Mouse (Mus musculus) heart, embryonic 11.5 days (tissue): ENCODE results near the gene Samd8. TPM values are rescaled to one million over a fixed set of nuclear protein-coding genes. Genes with fewer than 3 reads are reported as not detected.

Experiments used
- ATAC-seq: fragments of 200-750 bp; cut with Nextera tagmentation; replicated peaks from 2 replicates; pipeline ENCODE4 v1.8.0; 2017; ENCODE audit warnings: moderate library complexity; ENCODE audit not compliant: insufficient number of reproducible peaks, low FRiP score, low TSS enrichment
- H3K27ac ChIP-seq: fragments of 300-500 bp; sonication (generic); 2 replicates; pipeline ENCODE4 v1.5.1; 2014; ENCODE audit warnings: mild to moderate bottlenecking, low read depth, low read length
- H3K27me3 ChIP-seq: fragments of 300-500 bp; sonication (generic); 2 replicates; pipeline ENCODE4 v1.6.1; 2014; ENCODE audit warnings: mild to moderate bottlenecking, low read length, mixed read lengths; ENCODE audit not compliant: control insufficient read depth, insufficient read depth
- H3K36me3 ChIP-seq: fragments of 300-500 bp; sonication (generic); 2 replicates; pipeline ENCODE4 v1.6.1; 2014; ENCODE audit warnings: mild to moderate bottlenecking, low read length, moderate library complexity, mixed read lengths; ENCODE audit not compliant: control insufficient read depth, insufficient read depth
- H3K4me1 ChIP-seq: fragments of 300-500 bp; sonication (generic); 2 replicates; pipeline ENCODE4 v1.6.1; 2014; ENCODE audit warnings: low read length; ENCODE audit not compliant: control insufficient read depth, insufficient read depth
- H3K4me2 ChIP-seq: fragments of 300-500 bp; sonication (generic); 2 replicates; pipeline ENCODE4 v1.6.1; 2014; ENCODE audit warnings: mild to moderate bottlenecking, moderate library complexity
- H3K4me3 ChIP-seq: fragments of 300-500 bp; sonication (generic); 2 replicates; pipeline ENCODE4 v1.5.1; 2014; ENCODE audit warnings: low read depth, low read length
- H3K9ac ChIP-seq: fragments of 300-500 bp; sonication (generic); 2 replicates; pipeline ENCODE4 v1.6.1; 2014; ENCODE audit warnings: mild to moderate bottlenecking, low read depth, low read length, moderate library complexity
- H3K9me3 ChIP-seq: fragments of 300-500 bp; sonication (generic); replicated peaks from 2 replicates; pipeline ENCODE4 v1.6.1; 2016; ENCODE audit warnings: low read length; ENCODE audit not compliant: control insufficient read depth
- WGBS: fragments of 180-500 bp; shearing (Covaris S2); extraction: QIAGEN DNeasy Blood & Tissue Kit; methylation state at CpG from one replicate; pipeline ENCODE4 v1.1.7; 2014; ENCODE audit not compliant: insufficient replicate concordance; 5-methylcytosine and 5-hydroxymethylcytosine counted together
- polyA plus RNA-seq: library from polyadenylated mRNA; unstranded; fragments of >200 nt; fragmentation: Nextera tagmentation; extraction: Ambion mirVana; gene quantifications from 2 replicates; pipeline ENCODE4 v1.2.1, GENCODE M21; 2014

Samd8 gene
- polyA plus RNA-seq, 1 experiment from 2014 or later, result 10.8 TPM

GRCm38 (mm10) chr14:21719646-21720383, 30.5 kb upstream of the Samd8 start:
- Histone ChIP-seq H3K9me3 (no peaks in the 10 kb centered on the region), H3K36me3 (no peaks in the 10 kb centered on the region), H3K9ac (no peak overlapping the region), H3K4me2 (peak overlapping the region; percentile 38), H3K27me3 (no peaks in the 10 kb centered on the region), H3K4me1 (peaks cover 11% of the 10 kb centered on the region), H3K27ac (peak overlapping the region; percentile 11), H3K4me3 (no peak overlapping the region)
- WGBS, result 10% methylated on average over 17 of the region's 17 CpGs
- peak; percentile 47; the same call in 1 of the 2 replicates for ATAC-seq

GRCm38 (mm10) chr14:21720430-21721205, 29.7 kb upstream of the Samd8 start:
- Histone ChIP-seq H3K36me3 (no peaks in the 10 kb centered on the region), H3K9ac (no peak overlapping the region), H3K9me3 (no peaks in the 10 kb centered on the region), H3K4me2 (no peak overlapping the region), H3K4me3 (no peak overlapping the region), H3K27me3 (no peaks in the 10 kb centered on the region), H3K27ac (peak overlapping the region; percentile 11; the same call in 1 of the 2 replicates), H3K4me1 (peaks cover 11% of the 10 kb centered on the region)
- ATAC-seq, result no peak
- WGBS, result 51% methylated on average over 4 of the region's 4 CpGs

DNA sequence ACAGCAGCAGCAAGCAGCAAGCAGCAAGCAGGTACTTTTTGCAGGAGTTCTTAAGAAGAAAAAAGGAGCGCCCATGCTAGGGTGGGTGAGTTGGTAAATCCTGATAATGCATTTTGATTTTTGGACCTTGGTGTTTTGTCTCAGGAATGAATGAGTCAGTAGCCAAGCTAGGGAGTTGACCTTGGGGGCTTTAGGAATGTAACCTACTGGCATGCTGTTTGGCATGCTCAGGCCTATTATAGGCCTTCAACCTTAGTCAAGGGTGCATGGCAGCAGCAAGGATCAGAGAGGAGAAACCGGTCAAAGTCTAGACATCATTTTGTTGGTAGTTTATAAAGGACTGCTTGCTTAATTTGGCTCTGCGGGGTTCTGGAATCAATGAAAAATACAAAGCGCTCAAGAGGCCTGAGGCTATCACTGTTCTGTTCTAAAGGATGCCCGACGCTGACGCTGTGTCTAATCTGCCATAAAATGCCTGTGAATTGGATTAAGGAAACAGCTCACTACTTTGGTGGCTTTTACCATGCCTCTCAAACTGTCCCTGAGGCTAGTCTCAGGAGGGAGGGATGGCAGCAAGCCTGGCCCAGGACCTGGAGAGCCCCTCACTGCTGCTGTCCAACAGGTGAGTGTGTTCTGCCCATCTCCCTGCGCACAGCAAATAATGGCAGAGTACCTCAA, 28.2 kb upstream of the Samd8 start:
- H3K4me2 ChIP-seq, result no peak overlapping the region
- peaks cover 11% of the 10 kb centered on the region for H3K4me1 ChIP-seq
- no peak overlapping the region for H3K27ac ChIP-seq
- H3K9me3 ChIP-seq, result no peaks in the 10 kb centered on the region
- no peaks in the 10 kb centered on the region for H3K27me3 ChIP-seq
- WGBS, result 83% methylated on average over 8 of the region's 8 CpGs
- H3K4me3 ChIP-seq, result no peak overlapping the region
- no peak overlapping the region for H3K9ac ChIP-seq
- ATAC-seq, result no peak
- H3K36me3 ChIP-seq, result no peaks in the 10 kb centered on the region

- H3K4me1 ChIP-seq, result peaks cover 9% of the 10 kb centered on the region
- no peaks in the 10 kb centered on the region for H3K36me3 ChIP-seq
- peak; percentile 42; the same call in 1 of the 2 replicates for ATAC-seq
- 53% methylated on average over 6 of the region's 6 CpGs for WGBS
- H3K9me3 ChIP-seq, result no peaks in the 10 kb centered on the region
- H3K4me3 ChIP-seq, result no peak overlapping the region
- H3K4me2 ChIP-seq, result no peak overlapping the region
- H3K27ac ChIP-seq, result no peak overlapping the region
- no peak overlapping the region for H3K9ac ChIP-seq
- H3K27me3 ChIP-seq, result no peaks in the 10 kb centered on the region
Measured at GRCm38 (mm10) chr14:21729031-21729732, 21.1 kb upstream of the Samd8 start.

GRCm38 (mm10) chr14:21729936-21730335, 20.4 kb upstream of the Samd8 start:
- peaks cover 7% of the 10 kb centered on the region for H3K4me1 ChIP-seq
- H3K9me3 ChIP-seq, result no peaks in the 10 kb centered on the region
- no peak for ATAC-seq
- no peaks in the 10 kb centered on the region for H3K27me3 ChIP-seq
- H3K4me2 ChIP-seq, result no peak overlapping the region
- H3K9ac ChIP-seq, result no peak overlapping the region
- no peak overlapping the region for H3K4me3 ChIP-seq
- 87% methylated on average over 4 of the region's 4 CpGs for WGBS
- no peaks in the 10 kb centered on the region for H3K36me3 ChIP-seq
- H3K27ac ChIP-seq, result no peak overlapping the region

DNA sequence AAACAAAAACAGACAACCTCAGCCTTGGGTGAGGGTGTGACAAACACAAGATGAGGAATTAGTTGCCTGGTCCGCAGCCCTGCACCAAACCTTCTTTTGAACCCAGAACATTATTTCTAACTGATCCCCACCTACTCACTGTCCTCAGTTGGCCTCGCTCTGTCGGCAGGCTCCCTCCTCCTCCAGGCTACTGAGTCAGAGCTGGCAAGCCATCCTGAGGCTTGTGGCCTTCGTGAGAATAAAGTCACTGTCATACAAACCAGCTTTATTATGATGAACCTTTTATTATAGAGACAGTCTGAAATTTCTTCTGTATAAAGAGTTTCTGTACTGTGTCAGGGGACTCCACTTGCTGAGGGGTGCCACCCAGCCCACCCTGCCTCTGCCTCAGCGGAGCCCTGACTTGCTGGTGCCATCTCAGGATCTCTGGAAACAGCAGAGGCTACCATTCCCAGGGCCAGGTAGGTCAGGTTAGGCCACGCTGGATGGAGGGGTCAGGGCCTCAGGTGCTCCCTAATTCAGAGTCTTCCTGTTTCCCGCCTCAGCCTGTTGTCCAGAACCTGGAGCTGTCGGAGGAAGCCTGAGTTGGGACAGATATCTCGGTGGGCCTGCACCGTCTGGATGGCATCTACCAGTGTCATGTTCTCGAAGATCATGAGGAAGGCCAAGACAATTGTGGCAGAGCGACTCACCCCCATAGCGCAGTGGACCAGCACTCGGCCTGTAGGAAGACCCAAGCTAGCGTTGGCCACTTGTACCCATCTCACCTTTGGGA, 17.0 kb upstream of the Samd8 start:
- H3K27me3 ChIP-seq, result no peaks in the 10 kb centered on the region
- ATAC-seq, result no peak
- no peak overlapping the region for H3K4me3 ChIP-seq
- H3K36me3 ChIP-seq, result no peaks in the 10 kb centered on the region
- H3K9me3 ChIP-seq, result no peaks in the 10 kb centered on the region
- H3K9ac ChIP-seq, result no peak overlapping the region
- H3K27ac ChIP-seq, result no peak overlapping the region
- 87% methylated on average over 15 of the region's 15 CpGs for WGBS
- H3K4me2 ChIP-seq, result no peak overlapping the region
- peaks cover 7% of the 10 kb centered on the region for H3K4me1 ChIP-seq

GRCm38 (mm10) chr14:21740345-21740744, 10.0 kb upstream of the Samd8 start:
- no peak overlapping the region for H3K9ac ChIP-seq
- no peak overlapping the region for H3K4me2 ChIP-seq
- H3K4me1 ChIP-seq, result no peaks in the 10 kb centered on the region
- H3K36me3 ChIP-seq, result no peaks in the 10 kb centered on the region
- no peak overlapping the region for H3K4me3 ChIP-seq
- WGBS, result 89% methylated on average over 7 of the region's 7 CpGs
- no peak for ATAC-seq
- H3K9me3 ChIP-seq, result no peaks in the 10 kb centered on the region
- H3K27ac ChIP-seq, result no peak overlapping the region
- H3K27me3 ChIP-seq, result peaks cover 5% of the 10 kb centered on the region; the same call in 1 of the 2 replicates
